Mouse (Mus musculus): Measurements from ENCODE around the gene Nat10. TPM values are rescaled to one million over a fixed set of nuclear protein-coding genes. Genes with fewer than 3 reads are reported as not detected.
A peak's percentile ranks its signal among the peaks of the same experiment; 100 is the strongest.

Nat10 gene
- polyA plus RNA-seq, 1 experiment from 2014 or later, result 15.3 TPM

GRCm38 (mm10) chr2:103684431-103684830, 76.6 kb downstream of the Nat10 start:
- no peak for ATAC-seq (ENCODE audit: insufficient number of reproducible peaks, insufficient read depth, low FRiP score, low read depth)
- WGBS, result 90% methylated on average over 2 of the region's 2 CpGs
- H3K36me3 ChIP-seq (ENCODE audit: control insufficient read depth, insufficient read depth, low read length), result peaks cover 12% of the 10 kb centered on the region
- no peak overlapping the region for H3K4me3 ChIP-seq (ENCODE audit: control insufficient read depth in 1 of 2, insufficient read depth in 1 of 2, low read depth in 1 of 2, low read length in 2 of 2)
- no peaks in the 10 kb centered on the region for H3K9me3 ChIP-seq (ENCODE audit: control insufficient read depth, low read length)
- peaks cover 20 to 25% of the 10 kb centered on the region in 2 experiments for H3K4me1 ChIP-seq (ENCODE audit: control insufficient read depth in 2 of 2, insufficient read depth in 2 of 2, low read length in 2 of 2)
- H3K27ac ChIP-seq (replicated peaks in 1 of 2; ENCODE audit: control insufficient read depth in 1 of 2, insufficient read depth in 1 of 2, low read depth in 2 of 2, low read length in 2 of 2), result peak overlapping the region in 1 of 2 experiments; percentile 54; a peak in 1 of 4 replicates
- no peaks in the 10 kb centered on the region for H3K27me3 ChIP-seq (ENCODE audit: control insufficient read depth, insufficient read depth, low read length)
- no peak overlapping the region for H3K9ac ChIP-seq (ENCODE audit: low read length)
- H3K4me2 ChIP-seq (ENCODE audit: low read length), result no peak overlapping the region

- WGBS, result 83% methylated on average over 9 of the region's 9 CpGs
- Histone ChIP-seq H3K4me1 (ENCODE audit: control insufficient read depth in 2 of 2, insufficient read depth in 2 of 2, low read length in 2 of 2) (peaks cover 20 to 29% of the 10 kb centered on the region in 2 experiments), H3K27me3 (ENCODE audit: control insufficient read depth, insufficient read depth, low read length) (no peaks in the 10 kb centered on the region), H3K4me2 (ENCODE audit: low read length) (no peak overlapping the region), H3K36me3 (ENCODE audit: control insufficient read depth, insufficient read depth, low read length) (peaks cover 19% of the 10 kb centered on the region), H3K4me3 (ENCODE audit: control insufficient read depth in 1 of 2, insufficient read depth in 1 of 2, low read depth in 1 of 2, low read length in 2 of 2) (no peak overlapping the region), H3K27ac (replicated peaks in 1 of 2; ENCODE audit: control insufficient read depth in 1 of 2, insufficient read depth in 1 of 2, low read depth in 2 of 2, low read length in 2 of 2) (peak overlapping the region; percentile 58 to 68), H3K9ac (ENCODE audit: low read length) (no peak overlapping the region), H3K9me3 (ENCODE audit: control insufficient read depth, low read length) (no peaks in the 10 kb centered on the region)
- ATAC-seq (ENCODE audit: insufficient number of reproducible peaks, insufficient read depth, low FRiP score, low read depth), result no peak
Measured at GRCm38 (mm10) chr2:103682927-103683442, 78.1 kb downstream of the Nat10 start.

GRCm38 (mm10) chr2:103682261-103682722, 78.8 kb downstream of the Nat10 start:
- Histone ChIP-seq H3K9ac (ENCODE audit: low read length) (no peak overlapping the region), H3K36me3 (ENCODE audit: control insufficient read depth, insufficient read depth, low read length) (peaks cover 19% of the 10 kb centered on the region), H3K4me2 (ENCODE audit: low read length) (no peak overlapping the region), H3K4me3 (ENCODE audit: control insufficient read depth in 1 of 2, insufficient read depth in 1 of 2, low read depth in 1 of 2, low read length in 2 of 2) (no peak overlapping the region), H3K4me1 (ENCODE audit: control insufficient read depth in 2 of 2, insufficient read depth in 2 of 2, low read length in 2 of 2) (peaks cover 18 to 36% of the 10 kb centered on the region in 2 experiments), H3K27me3 (ENCODE audit: control insufficient read depth, insufficient read depth, low read length) (no peaks in the 10 kb centered on the region), H3K9me3 (ENCODE audit: control insufficient read depth, low read length) (no peaks in the 10 kb centered on the region), H3K27ac (replicated peaks in 1 of 2; ENCODE audit: control insufficient read depth in 1 of 2, insufficient read depth in 1 of 2, low read depth in 2 of 2, low read length in 2 of 2) (peak overlapping the region; percentile 58 to 68; a peak in 3 of 4 replicates)
- 79% methylated on average over 9 of the region's 9 CpGs for WGBS
- peak; percentile 12; the same call in 1 of the 2 replicates for ATAC-seq (ENCODE audit: insufficient number of reproducible peaks, insufficient read depth, low FRiP score, low read depth)

- H3K27me3 ChIP-seq (ENCODE audit: control insufficient read depth, insufficient read depth, low read length), result no peaks in the 10 kb centered on the region
- ATAC-seq (ENCODE audit: insufficient number of reproducible peaks, insufficient read depth, low FRiP score, low read depth), result no peak
- 0 out of 4 replicates have a peak overlapping the region, but pooled peaks of 1 of the 2 experiments have one; percentile 14 for H3K27ac ChIP-seq (replicated peaks in 1 of 2; ENCODE audit: control insufficient read depth in 1 of 2, insufficient read depth in 1 of 2, low read depth in 2 of 2, low read length in 2 of 2)
- H3K9ac ChIP-seq (ENCODE audit: low read length), result no peak overlapping the region
- WGBS, result 89% methylated on average over 5 of the region's 5 CpGs
- H3K9me3 ChIP-seq (ENCODE audit: control insufficient read depth, low read length), result no peaks in the 10 kb centered on the region
- no peak overlapping the region for H3K4me2 ChIP-seq (ENCODE audit: low read length)
- peaks cover 19% of the 10 kb centered on the region for H3K36me3 ChIP-seq (ENCODE audit: control insufficient read depth, insufficient read depth, low read length)
- H3K4me1 ChIP-seq (ENCODE audit: control insufficient read depth in 2 of 2, insufficient read depth in 2 of 2, low read length in 2 of 2), result peaks cover 18 to 43% of the 10 kb centered on the region in 2 experiments
- no peak overlapping the region for H3K4me3 ChIP-seq (ENCODE audit: control insufficient read depth in 1 of 2, insufficient read depth in 1 of 2, low read depth in 1 of 2, low read length in 2 of 2)
Measured at GRCm38 (mm10) chr2:103681149-103681548, 79.9 kb downstream of the Nat10 start.

- no peak overlapping the region for H3K27ac ChIP-seq (replicated peaks in 1 of 2; ENCODE audit: control insufficient read depth in 1 of 2, insufficient read depth in 1 of 2, low read depth in 2 of 2, low read length in 2 of 2)
- 83% methylated on average over 9 of the region's 9 CpGs for WGBS
- H3K4me2 ChIP-seq (ENCODE audit: low read length), result no peak overlapping the region
- peaks cover 19% of the 10 kb centered on the region for H3K36me3 ChIP-seq (ENCODE audit: control insufficient read depth, insufficient read depth, low read length)
- no peaks in the 10 kb centered on the region for H3K27me3 ChIP-seq (ENCODE audit: control insufficient read depth, insufficient read depth, low read length)
- H3K4me3 ChIP-seq (ENCODE audit: control insufficient read depth in 1 of 2, insufficient read depth in 1 of 2, low read depth in 1 of 2, low read length in 2 of 2), result no peak overlapping the region
- H3K9ac ChIP-seq (ENCODE audit: low read length), result no peak overlapping the region
- ATAC-seq (ENCODE audit: insufficient number of reproducible peaks, insufficient read depth, low FRiP score, low read depth), result no peak
- no peaks in the 10 kb centered on the region for H3K9me3 ChIP-seq (ENCODE audit: control insufficient read depth, low read length)
- peaks cover 16 to 42% of the 10 kb centered on the region in 2 experiments for H3K4me1 ChIP-seq (ENCODE audit: control insufficient read depth in 2 of 2, insufficient read depth in 2 of 2, low read length in 2 of 2)
Measured at GRCm38 (mm10) chr2:103680364-103681110, 80.5 kb downstream of the Nat10 start.

GRCm38 (mm10) chr2:103678433-103678832, 82.6 kb downstream of the Nat10 start:
- H3K4me2 ChIP-seq (ENCODE audit: low read length), result no peak overlapping the region
- H3K4me3 ChIP-seq (ENCODE audit: control insufficient read depth in 1 of 2, insufficient read depth in 1 of 2, low read depth in 1 of 2, low read length in 2 of 2), result no peak overlapping the region
- WGBS, result 90% methylated on average over 6 of the region's 6 CpGs
- ATAC-seq (ENCODE audit: insufficient number of reproducible peaks, insufficient read depth, low FRiP score, low read depth), result no peak
- no peak overlapping the region for H3K27ac ChIP-seq (replicated peaks in 1 of 2; ENCODE audit: control insufficient read depth in 1 of 2, insufficient read depth in 1 of 2, low read depth in 2 of 2, low read length in 2 of 2)
- no peak overlapping the region for H3K9ac ChIP-seq (ENCODE audit: low read length)
- peaks cover 11 to 37% of the 10 kb centered on the region in 2 experiments for H3K4me1 ChIP-seq (ENCODE audit: control insufficient read depth in 2 of 2, insufficient read depth in 2 of 2, low read length in 2 of 2)
- H3K9me3 ChIP-seq (ENCODE audit: control insufficient read depth, low read length), result no peaks in the 10 kb centered on the region
- H3K36me3 ChIP-seq (ENCODE audit: control insufficient read depth, insufficient read depth, low read length), result peaks cover 9% of the 10 kb centered on the region
- no peaks in the 10 kb centered on the region for H3K27me3 ChIP-seq (ENCODE audit: control insufficient read depth, insufficient read depth, low read length)

- Histone ChIP-seq H3K4me2 (ENCODE audit: low read length) (no peak overlapping the region), H3K4me1 (ENCODE audit: control insufficient read depth in 2 of 2, insufficient read depth in 2 of 2, low read length in 2 of 2) (peaks cover 8 to 36% of the 10 kb centered on the region in 2 experiments), H3K36me3 (ENCODE audit: control insufficient read depth, insufficient read depth, low read length) (peaks cover 7% of the 10 kb centered on the region; the same call in 1 of the 2 replicates), H3K9me3 (ENCODE audit: control insufficient read depth, low read length) (no peaks in the 10 kb centered on the region), H3K4me3 (ENCODE audit: control insufficient read depth in 1 of 2, insufficient read depth in 1 of 2, low read depth in 1 of 2, low read length in 2 of 2) (no peak overlapping the region), H3K27ac (replicated peaks in 1 of 2; ENCODE audit: control insufficient read depth in 1 of 2, insufficient read depth in 1 of 2, low read depth in 2 of 2, low read length in 2 of 2) (no peak overlapping the region), H3K27me3 (ENCODE audit: control insufficient read depth, insufficient read depth, low read length) (no peaks in the 10 kb centered on the region), H3K9ac (ENCODE audit: low read length) (no peak overlapping the region)
- ATAC-seq (ENCODE audit: insufficient number of reproducible peaks, insufficient read depth, low FRiP score, low read depth), result no peak
- WGBS, result 55% methylated on average over 7 of the region's 7 CpGs
Measured at GRCm38 (mm10) chr2:103677614-103678369, 83.3 kb downstream of the Nat10 start.
